Mouse (Mus musculus): ENCODE data around the gene Chn2. TPM values are rescaled to one million over a fixed set of nuclear protein-coding genes. Genes with fewer than 3 reads are reported as not detected.

Chn2 gene
- 10 to 100 TPM; 12.7 to 33.6 TPM for polyA plus RNA-seq (2017; shearing (Covaris generic))

GRCm38 (mm10) chr6:54039357-54039804 is at the start of gene Chn2:
TSS of gene Chn2 (plus strand) at chr6:54039554.

GRCm38 (mm10) chr6:54325246-54325885 is 286.0 kb downstream of the Chn2 start, which contains the start of gene Prr15:
TSS of gene Prr15 (plus strand) at chr6:54325835.

Other genes with a start within 250 kb of the Chn2 start
- not detected for gene Tril, start 218.7 kb upstream of the Chn2 start, polyA plus RNA-seq (2017; shearing (Covaris generic))
- gene Cpvl, start 60.9 kb upstream of the Chn2 start, polyA plus RNA-seq (2017; shearing (Covaris generic)): under 1 TPM in 1 of 2 experiments, not detected in 1; 0.93 TPM